Mouse (Mus musculus) layer of hippocampus, adult 11-12 months (tissue): Measurements from ENCODE around the gene Rsph9.
A peak's percentile ranks its signal among the peaks of the same experiment; 100 is the strongest.

Source experiments
- DNase-seq: peaks from one replicate; pipeline ENCODE4 v3.0.0; 2022; ENCODE audit warnings: low spot score

Rsph9 gene

DNA sequence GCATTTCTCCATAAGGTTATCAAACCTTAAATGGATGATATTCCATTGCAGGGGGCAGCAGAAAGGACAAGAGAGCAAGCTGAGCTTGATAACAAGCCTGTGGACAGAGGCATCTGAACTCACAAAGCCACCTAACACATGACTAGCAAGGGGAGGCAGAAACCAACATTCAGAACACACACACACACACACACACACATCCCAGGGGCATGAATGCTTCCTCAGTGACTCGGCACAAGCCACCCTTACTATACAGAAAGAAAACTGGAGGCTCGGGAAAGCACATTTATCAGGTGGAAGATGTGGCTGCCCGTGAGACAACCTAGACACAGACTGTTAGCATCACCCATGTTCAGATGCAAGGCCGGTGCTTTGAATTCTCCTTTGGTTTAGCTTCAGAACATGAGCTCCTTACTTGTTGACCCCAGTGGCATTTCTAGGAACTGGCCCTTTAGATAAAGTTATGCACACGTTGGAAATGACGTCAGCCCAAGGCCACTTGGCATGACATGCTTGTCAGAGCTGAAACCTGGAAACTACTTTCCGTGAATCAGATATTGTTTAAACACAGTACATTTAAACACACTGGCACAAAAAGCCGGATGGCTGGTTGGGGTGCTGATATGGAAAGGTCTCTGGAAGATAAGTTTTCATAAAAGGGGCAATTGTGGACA, 5.3 kb downstream of the Rsph9 start:
- DNase-seq, result no peak

DNA sequence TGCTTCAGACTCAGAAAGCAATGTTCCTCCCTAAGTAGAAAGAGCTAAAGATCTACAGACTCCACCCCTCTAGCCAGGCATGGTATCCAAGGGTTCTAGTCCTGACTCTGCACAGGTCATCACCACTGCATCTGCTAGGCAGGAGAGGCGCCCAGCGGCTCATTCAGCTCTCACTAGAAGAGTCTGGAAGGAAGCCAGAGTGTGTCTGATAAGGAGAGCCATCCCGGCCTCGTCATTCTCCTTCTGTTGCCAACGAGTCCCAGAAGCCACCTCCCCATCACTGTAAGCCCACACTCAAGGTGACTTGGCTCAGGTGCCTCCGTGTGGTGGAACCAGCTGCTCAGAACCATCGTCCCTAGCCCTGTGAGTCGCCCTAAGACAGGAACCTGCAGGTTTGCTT, 11.2 kb downstream of the Rsph9 start:
- DNase-seq, result no peak

DNA sequence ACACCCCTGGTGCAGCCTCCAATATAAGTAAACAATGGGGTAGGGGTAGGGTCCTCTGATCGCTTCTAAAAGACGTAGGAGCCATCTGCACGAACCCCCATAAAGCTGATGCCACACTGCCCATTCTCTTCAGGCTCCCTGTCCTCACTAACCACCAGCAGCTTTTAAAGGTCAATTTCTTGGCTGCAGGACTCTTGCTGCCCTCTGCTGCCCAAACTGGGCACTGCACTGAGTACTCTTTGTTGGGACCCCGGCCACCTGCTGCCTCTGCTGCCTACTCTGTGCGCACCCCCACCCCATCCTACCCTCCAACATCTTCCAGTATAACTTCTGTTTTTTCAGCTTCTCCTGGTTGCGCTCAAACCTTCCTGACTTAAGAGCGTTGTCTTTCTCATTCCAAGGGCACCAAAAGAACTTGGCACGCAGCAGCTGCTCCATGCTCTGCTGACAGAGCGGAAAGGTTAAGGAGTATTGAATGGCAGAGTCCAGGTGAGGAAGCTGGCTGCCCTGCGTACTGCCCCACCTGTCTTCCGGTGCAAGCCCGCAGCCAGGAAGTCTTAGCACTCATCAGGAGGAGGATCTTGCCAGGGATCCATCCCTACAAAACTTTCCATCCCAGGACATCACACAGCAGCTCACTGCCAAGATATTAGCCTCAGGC, 11.8 kb downstream of the Rsph9 start:
- DNase-seq, result peak; percentile 73

DNA sequence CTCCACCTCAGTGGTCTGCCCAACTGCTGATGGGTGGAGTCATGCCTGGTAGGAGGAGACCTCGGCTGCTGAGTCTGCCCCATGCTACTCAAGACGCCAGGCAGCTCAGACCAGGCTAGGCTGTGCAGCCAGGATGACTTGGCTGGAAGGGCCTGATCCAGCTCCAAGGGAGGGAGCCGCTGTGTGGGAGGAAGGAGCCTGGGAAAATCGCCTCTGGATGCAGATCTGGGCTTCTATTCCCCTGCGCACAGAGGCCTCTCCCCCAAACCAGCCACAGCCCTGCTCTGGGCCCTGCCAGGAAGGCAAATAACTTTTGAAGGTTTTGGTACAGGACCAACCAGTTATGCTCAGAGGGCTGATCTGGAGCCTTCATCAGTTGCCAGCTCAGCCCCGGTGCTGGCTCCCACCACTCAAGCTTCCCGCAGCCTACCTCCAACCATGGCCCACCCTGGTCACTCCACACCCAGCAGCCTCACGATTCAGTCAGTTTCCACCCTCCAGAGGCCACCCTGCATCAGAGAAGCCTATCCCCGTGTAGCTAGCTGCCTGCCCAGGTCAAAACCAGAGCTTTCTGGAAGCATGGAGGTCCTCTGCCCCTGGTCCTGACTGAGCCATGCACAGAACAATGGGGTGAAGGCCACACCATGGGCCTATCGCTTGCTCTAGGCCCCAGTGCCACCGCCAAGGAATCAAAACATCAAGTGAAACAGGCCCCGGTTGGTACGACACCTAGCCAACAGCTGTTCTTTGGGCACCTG, 14.1 kb downstream of the Rsph9 start:
- DNase-seq, result no peak

DNA sequence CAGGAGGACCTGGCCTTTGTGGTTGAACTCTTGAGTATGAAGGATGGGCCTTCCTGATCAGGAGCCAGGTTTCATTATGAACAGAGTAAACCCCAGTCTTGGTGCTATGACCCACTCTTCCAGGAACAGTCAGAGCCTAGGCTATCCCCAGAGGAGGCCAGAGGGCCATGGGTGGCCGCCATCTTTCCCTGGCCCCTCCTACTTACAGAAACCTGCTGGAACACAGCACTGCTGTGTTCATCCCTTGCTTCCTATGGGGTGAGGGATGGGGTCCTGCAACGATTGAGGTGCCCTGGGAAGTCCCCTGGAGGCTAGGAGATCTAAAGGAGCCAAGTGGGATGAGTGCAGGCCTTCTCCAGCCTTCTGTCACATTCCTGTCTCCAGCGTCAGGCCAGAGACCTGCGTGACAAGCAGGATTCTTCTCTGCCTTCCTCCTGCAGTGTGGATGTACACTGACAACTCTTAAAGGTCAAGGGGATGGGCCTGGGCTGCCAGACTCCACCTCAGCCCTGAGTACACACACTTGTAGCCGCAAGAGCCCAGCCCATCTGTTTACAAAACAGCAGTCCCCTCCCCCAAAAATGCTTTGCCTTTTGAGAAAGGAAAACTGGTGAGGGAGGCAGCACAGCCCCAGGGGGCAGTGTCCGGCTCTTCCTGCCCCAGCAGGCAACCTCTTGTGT, 16.1 kb downstream of the Rsph9 start:
- DNase-seq, result no peak

DNA sequence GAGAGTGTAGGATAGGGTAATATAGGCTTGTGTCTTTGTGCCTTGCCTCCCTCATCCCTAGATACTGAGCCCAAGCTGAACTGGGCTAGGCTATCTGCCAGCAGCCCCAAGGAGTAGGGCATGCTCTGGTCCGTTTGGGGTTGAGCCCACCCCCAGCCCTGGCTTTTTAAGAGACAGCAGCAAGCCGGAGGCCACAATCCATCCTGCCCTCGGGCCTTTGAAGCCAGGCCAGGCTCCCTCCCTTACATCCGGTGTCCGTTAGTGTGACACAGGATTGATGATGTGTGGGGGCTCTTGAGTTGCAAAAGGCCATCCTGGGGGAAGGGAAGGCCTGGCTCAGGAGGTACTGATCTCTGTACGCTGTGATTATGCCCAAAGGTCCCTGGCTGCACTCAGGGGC, 17.4 kb downstream of the Rsph9 start:
- no peak for DNase-seq

DNA sequence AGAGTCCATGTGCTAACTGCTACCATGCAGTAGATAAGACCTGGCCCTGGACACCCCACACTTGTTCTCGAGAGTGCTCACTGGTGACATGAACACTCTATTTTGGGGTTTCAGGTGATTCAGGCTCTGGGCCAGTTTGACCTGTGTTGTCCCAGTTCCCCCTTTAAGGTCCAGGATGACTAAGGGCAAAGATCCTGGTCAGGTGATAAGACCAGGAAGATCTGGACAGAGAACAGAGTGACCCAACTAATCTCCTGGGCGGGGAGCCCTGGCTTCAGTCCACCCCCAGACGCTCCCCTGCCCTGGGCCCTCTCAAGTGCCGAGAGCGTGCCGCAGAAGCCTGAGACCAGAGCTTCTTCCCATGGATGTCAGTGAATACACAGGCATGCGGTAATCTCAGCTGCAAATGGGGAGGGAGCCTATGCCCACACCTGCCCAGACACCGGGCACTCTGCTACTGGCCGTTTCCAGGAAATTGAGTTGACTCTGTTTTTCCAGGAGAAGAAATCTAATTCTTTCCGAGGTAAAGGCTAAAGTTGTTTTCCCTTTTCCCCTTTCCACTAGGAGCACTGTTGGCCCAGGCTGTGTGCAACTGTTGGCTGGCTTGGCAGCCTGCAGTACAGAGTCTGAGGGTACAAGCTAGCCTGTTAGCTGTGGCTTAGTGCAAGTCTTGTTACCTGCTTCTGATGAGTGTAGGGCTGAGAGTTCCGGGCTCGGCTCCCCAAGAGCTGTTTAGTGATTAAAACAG, 19.9 kb downstream of the Rsph9 start:
- no peak for DNase-seq

DNA sequence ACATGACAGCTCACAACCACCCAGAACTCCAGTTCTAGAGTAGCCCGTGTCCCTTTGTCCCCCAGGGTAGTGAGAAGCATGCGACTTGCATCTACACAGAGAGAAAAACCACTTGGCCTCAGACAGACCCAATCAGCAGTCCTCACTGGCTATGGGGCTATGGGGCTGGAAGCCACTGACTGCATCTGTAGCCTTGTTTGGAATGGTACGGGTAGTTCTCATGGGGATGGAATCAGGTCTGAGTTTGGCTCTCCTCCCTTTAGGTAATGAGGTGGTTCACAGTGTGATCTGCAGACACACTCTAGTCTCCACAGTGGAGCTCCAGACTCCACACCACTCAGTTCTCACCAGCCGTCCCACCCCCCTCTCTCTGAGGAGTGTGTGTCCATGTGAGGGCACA, 20.7 kb downstream of the Rsph9 start:
- no peak for DNase-seq

DNA sequence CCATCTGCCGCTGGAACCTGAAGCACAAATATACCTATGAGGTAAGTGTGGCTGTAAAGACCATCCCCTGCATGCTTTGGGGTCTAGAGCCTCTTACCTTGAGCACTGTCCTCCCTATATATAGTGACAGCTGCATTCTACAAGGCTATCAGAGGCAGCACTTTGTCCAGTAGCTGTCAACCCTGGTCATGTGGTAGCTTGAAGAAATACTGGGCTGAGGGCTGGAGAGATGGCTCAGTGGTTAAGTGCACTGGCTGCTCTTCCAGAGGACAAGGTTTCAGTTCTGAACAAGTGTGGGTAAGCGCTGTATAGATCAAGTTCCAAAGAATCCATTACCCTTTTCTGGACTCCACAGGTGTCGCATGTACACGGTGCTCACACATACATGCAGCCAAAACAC, 21.2 kb downstream of the Rsph9 start:
- no peak for DNase-seq

DNA sequence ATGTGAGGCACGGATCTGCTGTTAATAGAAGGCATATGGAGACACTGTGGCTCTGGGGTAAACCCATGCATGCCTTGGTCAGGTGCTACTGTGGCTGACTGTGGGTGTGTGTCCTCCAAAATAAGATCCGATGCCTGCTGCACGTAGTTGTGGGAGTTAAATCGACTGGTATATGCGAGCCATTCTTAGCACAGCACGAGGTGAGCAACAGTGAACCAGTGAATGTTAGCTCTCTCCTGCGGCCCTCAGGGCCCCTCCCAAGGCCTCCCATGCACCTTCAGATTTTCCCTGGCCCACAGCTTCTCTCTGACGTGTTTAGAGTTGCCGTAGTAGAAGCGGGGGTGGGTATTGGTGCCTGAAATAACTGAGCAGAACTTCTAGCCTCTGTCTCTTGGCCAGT, 24.4 kb downstream of the Rsph9 start:
- no peak for DNase-seq

DNA sequence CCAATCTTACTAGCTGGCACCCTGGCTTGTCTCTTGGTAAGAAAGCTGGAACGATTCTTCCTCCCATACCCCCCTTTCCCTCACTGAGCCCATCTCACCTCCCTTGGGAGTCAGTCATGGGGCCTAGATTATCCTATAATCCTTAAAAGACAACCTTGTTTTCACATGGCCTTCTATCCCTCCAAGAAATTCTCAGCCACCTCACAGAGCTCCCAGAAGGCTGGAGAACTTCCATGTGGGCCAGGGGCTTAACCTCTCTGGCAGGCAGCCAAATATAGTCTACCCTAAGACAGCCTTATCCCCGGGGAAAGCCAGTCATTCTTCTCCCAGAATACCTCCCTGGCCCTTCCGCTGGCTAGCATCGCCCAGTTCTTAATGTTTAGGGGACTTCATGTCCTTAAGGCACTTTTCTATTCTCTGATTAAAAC, 25.6 kb downstream of the Rsph9 start:
- DNase-seq, result no peak

DNA sequence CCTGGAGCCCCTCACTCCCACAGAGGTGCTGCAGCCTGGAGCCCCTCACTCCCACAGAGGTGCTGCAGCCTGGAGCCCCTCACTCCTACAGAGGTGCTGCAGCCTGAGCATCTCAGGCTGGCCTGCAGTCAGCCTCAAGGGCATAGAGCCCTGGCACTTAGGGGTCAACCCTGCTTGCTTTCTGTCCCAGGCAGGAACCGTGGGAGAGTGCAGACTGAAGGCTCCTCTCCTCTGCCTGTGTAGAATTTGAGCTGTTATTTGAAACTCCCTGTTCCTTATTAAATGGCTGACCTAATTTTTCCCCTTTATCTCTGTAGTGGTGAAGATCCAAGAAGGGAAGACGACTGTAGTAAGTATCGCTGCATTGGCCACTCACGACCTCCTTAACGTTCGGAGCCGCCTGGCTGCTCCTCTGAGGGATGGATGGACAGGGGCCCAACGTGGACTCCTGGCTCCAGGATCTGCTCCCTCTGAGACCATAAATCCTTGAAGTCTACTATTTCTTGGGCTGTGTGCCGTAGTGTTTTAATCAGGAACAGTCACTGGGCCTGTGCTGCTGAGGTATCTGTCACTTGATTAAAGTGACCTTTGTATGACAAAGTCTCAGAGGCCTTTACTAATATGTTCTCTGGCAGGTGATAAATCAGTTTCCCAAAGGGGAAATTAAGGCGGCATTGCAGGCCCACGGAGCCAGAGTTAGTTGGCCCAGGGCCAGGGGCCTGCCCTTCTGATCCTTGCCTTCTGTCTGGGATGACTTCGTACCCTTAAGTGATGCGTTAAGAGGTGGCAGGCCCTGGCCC, 26.2 kb downstream of the Rsph9 start:
- no peak for DNase-seq

DNA sequence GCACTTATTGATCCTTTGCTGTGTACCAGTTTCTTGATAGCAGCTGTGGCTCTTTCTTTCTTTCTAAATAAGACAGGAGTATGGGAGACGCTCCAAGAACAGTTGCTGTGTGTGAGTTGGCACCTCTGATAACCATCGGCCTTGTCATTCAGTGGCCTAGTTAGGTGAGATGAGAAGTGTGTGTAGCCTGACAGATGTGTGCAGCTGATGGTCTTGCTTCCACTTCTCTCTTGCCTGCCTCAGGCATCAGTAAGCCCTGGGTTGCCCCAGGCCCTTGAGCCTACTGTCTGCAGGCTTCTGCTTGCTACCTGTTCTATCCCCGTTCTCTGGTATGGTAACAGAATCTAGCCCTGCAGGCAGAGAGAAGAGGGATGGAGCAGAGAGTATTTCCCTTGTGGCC, 27.1 kb downstream of the Rsph9 start:
- no peak for DNase-seq

DNA sequence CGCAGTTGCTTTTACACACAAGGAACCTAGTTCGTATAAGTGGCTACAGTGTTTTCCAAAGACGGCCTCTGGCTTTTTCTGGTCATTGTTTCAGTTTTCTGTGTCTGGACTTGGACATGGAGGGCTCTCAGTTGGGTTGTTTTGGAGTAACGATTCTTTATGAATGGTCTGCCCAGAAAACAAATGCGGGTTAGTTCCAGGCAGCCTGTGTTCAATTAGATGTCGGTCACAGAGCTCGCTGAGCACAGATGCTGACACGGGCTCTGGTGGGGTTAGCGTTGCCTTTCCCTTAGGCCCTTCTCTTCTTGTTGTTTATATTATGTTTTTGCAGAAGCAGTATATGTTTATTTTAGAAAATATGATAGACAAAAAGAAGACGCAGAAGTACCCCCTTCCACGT, 27.9 kb downstream of the Rsph9 start:
- no peak for DNase-seq

DNA sequence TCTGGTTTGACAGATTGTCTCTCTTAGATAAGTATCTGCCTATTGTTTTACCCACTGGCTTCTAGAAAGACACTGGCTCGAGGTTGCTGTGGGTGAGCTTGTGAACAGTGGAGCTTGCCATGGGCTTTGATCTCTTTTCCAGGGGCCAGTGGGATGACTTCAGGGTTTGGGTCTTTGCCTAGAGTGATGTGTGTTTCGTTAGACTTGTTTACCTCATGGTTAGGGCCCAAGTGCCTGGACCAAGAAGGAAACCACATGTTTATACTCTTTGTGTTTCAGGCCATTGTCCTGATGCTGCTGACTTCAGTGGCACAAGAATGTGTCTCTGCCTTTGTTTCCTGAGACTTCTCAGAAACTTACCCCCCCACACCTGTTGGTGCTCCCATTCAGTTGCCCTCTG, 28.5 kb downstream of the Rsph9 start:
- no peak for DNase-seq

DNA sequence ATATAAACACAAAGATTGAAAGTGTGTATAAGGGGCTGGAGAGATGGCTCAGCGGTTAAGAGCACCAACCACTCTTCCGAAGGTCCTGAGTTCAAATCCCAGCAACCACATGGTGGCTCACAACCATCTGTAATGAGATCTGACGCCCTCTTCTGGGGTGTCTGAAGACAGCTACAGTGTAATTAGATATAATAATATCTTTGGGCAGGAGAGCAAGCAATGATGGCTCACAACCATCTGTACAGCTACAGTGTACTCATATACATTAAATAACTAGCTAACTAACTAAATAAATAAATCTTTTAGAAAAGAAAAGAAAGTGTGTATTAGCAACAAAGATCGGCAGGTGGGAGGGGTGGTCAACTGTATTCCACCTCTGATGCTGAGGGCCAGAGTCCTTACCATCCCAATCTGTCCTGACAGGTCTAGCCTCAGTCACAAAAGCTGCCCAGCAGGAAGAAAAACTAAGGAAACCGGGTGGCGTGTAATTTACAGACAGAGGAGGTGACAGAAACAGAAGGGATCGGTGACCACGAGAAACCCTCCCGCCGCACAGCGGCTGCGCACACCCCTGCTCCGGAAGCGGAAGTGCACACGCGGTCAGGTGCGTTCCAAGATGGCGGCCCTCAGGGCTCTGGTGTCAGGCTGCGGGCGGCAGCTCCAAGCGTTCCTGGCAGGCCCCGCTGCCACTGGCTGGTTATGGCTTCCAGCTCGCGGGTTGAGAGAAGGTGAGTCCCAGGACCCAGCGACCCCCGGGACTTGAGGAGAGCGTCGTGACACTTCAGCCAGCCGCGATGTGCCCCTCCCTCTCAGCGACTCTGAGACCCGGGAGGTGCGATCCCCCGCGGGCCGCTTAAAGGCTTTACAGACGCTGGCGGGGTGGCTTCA, 33.4 kb downstream of the Rsph9 start, which contains the start of gene Mrps18a:
TSS of gene Mrps18a (plus strand) at position 585 of the 888 bp plus-strand sequence.
- DNase-seq, result peak; percentile 86

DNA sequence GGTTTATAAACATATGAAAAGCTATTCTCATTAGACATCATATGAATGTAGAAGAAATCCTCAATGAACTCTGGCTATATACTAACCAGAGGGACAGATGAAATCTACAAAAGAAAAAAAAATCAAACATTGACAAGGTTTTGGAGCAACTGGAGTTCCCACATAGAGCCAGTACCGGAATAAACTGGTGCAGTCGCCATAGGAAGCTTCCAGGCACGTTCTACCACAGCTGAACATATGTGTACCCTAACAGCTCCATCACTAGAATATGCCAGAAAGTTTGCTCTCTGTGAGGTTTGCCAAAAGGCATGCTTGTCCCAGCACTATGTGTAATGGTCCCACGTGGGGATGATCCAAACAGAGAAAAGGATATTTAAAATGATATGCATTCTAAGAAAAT, 35.7 kb downstream of the Rsph9 start:
- no peak for DNase-seq

DNA sequence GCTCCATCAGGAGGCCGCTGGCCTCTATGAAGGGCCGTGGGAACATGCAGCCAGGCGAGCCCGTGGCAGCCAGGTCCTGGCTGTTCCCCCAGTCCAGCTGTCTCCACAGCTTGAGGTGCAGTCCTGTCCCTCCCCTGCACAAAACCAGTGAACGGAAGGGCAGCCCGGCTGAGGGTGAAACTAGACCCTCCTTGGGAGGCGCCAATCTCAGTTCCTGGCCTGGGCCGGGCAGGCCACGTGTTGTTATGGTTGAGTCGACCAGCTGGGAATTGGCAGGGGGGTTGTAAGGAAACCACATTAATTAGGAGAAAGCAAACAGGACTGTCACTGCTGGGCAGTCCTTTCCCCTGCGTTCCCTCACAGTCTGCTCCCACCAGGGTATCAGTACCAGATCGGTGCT, 39.5 kb downstream of the Rsph9 start:
- no peak for DNase-seq

DNA sequence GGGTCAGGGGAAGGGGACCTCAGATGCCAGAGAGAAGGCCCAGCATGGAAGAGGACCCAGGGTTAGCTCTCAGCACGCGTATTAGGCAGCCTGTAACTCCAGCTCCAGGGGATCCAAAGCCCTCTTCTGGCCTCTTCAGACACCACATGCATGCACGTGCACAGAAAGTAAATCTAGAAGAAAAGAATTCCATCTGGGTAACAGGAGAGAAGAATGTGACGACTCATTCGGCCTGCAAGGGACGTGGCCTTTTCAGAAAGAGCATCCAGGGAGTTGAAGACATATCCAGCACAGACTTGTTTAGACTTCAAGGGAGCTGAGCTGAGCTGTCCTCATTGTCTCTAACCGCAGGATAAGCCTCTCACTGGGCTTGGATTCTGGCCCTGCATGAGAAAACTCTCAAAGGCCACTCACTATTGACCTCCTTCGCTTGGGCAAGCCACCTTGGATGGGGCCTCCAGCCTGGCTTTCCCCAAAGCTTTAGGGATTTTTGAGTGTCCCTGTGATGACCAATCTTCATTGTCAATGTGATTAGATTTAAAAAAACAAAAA, 41.3 kb downstream of the Rsph9 start:
- no peak for DNase-seq

DNA sequence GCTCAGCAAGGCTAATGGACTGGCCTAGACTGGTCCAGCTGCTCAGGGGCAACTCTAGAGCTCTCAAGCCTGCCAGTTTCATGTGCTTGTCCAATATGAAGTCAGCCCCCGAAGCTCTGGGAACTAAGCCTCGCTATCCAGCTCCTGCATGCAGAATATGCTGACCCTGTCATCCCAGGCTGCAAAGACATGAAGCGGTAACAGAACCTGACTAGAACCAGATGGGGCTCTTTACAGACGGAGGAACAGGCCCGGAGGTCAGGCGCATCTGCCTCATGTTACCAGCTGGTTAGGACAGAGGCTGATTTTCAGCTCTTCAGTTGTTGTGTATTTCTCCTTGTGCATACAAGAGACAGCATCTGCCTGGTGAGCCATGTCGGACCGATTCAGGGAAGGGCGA, 42.1 kb downstream of the Rsph9 start:
- DNase-seq, result no peak
